Mouse (Mus musculus): ENCODE data around the gene Dock1.

Gene Dock1

DNA sequence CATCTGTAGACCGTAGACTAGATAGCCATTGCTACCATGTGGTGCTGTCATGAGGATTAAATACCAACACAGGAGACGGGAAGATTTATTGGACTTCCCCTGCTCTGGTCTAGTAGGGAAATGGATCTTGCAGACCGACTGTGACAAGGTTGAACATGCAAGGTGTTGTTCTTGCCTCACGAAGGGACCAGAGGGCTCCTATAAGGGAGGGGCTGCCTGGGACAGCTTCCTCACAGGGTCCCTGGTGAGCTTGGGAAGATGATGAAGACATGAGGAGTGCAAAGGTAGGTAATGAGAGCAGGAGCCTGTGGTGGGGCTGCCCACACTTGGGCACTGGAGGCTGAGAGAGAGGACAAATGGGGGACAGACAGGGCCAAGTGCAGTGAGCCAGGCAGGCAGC lies 25.0 kb downstream of the Dock1 start:
- DNase-seq (ENCODE audit: low spot score) = no peak

DNA sequence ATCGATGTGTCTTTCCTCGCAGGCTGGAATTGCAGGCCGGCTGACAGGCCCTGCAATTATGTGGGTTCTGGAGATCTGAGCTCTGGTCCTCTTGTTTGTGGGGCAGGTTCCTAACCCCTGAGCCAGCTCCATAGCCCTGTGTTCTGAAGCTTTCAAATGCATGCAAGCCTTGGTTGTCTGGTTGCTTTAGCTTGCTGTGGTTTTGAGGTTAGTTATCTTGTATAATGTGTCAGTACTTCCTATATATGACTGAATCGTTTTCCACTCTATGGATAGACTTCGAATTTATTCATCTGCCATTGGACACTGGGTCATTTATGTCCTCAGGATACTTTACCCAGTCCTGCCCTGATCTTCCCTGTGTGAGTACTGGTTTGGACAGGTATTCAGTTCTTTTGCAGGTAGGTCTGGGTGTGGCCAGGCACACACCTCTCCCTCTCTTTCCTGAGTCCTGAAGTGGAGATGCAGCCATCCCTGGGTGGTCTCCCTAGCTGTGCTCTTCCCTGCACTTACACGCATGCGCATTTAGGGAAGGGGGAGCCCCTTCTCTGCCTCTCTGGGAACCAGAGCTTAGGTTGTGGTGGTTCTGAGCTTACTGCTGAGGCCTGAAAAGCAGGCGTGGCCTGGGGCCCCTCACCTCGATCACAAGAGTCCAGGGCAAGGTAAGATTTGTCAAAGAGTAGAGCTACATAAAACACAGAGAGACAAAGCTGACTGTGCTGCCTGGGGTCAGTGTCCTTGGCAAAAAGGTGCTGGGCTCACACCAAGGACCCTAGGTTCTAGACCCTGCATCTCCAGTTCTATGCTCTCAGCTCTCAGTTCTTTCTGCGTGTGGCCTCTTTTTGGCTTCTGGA lies 25.9 kb downstream of the Dock1 start:
- DNase-seq (ENCODE audit: low spot score) = no peak

DNA sequence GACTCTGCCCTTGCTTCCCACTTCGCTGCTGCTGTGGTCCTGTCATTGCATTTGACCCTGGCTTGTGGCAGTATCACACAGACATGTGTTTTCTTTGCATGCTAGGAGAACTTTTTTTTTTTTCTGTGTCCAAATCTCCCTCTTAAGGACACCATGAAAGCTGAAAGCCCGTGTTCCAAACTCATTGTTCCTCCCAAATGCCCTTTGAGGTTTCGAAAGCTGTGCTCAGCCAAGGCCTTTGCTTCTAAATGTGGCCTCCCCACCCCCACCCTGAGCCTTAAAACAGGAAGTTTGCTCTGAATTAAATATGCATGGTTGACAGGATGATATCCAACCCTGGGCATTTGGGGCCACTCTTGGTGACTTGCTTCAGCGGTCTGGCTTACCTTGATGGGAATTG lies 27.0 kb downstream of the Dock1 start:
- DNase-seq (ENCODE audit: low spot score) = no peak

DNA sequence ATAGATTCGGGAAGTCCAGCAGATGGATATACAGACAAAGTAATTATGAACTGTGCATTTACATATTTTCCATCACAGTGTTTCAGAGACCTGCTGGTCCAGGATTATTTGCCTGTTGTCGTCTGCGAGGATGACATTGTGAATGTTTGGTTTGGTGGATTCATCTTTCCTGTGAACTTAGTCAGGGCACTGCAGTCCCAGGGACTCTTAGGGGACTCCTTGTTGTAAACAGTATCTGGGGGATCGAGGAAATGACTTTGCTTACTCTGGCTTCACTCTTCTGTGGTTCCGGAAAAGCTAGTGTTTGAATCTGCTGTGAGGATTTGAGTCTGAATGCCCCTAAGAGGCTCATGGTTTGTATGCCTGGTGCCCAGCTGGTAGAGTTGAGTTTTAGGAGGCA lies 27.8 kb downstream of the Dock1 start:
- no peak for DNase-seq (ENCODE audit: low spot score)

DNA sequence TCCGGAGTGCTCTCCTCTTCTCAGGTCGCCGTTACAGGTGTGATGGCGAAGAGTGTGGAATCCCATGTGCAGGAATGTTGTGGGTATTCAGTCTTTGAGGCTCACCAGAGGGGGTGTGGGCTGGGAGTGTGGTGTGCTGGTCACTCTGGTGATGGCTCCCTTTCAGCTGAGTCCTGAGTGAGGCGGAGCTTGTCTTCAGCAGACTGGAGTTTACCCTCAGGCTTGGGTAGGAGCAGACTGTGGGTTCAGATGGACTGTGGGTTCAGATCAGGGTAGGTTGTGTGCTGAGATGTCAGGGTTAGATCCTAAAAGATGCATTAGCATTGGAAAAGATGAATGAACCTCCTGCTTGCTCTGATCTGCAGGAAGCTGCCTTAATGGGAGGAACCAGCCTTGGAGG lies 29.5 kb downstream of the Dock1 start:
- no peak for DNase-seq (ENCODE audit: low spot score)

DNA sequence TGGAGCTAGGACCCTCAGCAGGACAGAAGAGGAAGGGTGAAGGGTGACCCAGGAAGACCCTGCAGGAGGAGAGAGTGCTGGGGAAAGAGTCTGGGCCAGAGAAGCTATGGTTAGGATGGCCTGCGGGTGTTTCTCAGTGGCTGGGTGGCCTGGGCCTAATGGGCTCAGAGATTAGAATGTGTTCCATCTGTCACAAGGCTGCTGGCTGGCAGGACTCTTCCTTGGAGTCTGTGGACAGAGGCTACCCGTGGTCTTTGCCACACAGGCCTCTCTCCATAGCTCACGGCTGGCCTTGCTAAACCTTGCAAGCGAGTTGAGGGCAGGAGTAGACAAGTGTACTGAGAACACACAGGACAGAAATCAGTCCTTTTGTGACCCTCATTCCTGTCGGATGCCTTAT lies 32.0 kb downstream of the Dock1 start:
- no peak for DNase-seq (ENCODE audit: low spot score)

DNA sequence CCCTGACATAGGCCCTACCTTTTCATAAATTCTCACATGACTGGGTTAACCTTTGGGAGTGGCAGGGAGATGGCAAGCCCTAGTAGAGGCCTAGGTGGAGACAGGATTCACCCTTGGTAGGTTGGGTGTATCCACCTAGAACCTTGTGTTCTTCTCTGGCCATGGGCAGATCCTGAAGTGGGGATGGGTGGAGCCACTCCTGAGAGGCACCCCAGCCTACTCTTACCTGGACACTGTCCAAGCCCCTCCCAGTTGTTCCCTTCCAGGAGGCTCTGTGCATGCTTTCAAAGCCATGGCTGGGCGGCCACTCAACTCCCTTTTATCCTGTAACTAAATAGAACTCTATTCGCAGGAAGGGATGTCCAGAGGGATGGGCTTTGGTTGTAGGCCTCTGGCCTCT lies 33.2 kb downstream of the Dock1 start:
- DNase-seq (ENCODE audit: low spot score) = peak; percentile 69

DNA sequence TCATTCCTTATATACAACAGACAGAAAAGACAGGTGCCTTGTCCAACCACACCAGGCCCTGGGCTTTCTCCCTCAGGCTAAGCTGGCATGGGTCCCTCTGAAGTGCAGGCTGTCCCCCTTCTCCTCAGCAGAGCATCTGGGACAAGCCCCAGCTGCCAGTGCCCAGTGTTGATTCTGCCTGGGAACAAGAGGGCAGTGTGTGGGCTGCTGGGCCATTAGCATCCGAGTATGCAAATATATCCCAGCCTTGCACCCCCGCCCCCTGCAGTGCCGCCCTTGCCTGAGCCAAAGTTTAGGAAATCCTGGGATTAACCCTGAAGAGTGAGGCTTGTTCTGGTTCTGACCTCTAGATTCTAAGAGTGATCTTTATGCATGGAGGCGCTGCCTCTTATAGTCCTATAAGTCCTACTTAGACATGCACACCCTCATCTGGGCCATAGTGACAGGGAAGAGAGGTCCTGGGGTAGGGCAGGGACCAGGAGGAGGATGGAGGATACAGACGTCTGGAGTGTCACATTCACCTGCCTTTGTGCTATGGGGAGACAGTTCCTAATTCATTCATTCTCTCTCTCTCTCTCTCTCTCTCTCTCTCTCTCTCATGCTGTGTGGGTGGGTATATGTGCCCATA lies 38.9 kb downstream of the Dock1 start:
- DNase-seq (ENCODE audit: low spot score) = no peak

DNA sequence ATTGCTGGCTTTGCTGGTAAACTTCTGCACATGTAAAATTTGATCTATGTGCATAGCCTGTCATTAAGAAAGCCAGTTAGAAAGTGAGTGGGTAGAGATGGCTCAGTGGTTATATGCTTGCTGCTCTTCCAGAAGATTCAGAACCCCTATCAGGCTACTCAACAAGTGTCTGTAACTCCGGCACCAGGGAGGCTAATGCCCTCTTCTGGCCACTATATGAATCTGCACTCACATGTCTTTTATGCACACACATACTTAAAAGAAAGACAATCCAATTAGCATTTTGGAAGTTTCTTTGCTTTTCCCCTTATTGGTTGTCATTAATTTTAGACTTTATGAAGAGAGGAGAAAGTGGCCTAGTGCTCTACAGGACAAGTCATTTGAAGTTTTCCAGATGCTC lies 41.1 kb downstream of the Dock1 start:
- no peak for DNase-seq (ENCODE audit: low spot score)

DNA sequence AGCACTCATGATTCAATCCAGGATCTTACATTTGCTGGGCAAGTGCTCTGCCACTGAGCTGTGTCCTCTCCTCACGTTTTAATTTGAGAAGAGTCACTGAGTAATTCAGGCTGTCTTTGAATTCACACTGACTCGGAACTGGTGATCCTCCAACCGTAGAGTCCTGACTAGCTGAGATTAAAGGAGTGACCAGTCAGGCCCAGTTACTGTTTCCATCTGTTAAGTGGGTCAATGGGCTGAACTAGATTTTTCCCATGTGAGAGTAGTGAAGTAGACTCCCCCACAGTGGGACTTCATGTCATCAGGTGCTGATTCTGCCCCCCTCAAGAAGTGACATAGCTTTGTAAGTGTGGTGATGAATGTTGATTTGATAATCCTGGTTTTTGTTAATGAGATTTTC lies 49.0 kb downstream of the Dock1 start:
- no peak for DNase-seq (ENCODE audit: low spot score)

DNA sequence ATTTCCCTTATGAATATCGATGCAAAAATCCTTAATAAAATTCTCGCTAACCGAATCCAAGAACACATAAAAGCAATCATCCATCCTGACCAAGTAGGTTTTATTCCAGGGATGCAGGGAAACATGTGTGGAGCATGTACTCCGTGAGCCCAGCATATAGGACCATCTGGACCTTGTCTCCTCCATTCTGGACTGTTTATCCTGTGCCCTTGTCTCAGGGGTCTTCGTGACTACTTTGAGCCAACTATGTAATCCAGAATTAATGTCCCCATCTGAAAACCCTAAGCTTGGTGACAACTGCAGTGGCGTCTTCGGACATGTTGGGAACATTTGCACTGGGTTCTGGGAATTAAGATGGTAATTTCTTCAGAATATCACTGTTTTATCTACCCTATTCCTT lies 51.9 kb downstream of the Dock1 start:
- DNase-seq (ENCODE audit: low spot score) = no peak

DNA sequence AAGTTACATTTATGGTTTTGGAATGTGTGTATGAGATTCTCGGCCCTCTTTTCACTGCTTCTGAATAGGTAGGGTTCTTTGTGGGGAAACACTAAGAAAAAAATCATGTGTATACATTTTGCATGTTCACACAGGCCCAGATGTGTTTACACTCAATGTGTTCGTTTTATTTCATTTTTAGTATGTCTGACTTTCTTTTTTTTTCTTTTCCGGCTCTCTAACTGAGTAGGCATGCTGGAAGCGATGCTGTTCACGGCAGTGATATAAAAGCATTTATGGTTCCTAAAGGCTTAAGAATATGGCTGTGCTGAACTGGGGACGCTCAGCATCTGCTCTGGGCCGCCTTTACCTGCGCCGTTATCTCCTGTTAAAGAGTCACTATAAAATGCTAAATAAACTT lies 52.5 kb downstream of the Dock1 start:
- no peak for DNase-seq (ENCODE audit: low spot score)

DNA sequence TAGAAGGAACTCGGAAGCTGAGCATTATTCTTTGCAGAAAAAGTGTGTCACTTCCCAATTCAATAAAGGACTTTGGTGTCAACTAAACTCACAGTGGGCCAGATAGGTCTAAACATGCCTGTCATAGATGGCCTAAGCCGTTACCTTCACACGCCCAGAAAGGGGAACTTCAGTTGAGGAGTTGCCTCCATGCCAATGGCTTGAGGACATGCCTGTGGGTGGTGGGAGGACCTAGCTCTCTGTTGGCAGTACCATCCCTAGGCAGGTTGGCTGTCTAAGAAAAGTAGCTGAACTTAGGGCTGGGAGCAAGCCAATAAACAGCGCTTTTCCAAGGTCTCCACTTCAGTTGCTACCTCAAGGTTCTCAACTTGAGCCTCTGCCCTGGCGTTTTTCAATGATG lies 53.1 kb downstream of the Dock1 start:
- no peak for DNase-seq (ENCODE audit: low spot score)

DNA sequence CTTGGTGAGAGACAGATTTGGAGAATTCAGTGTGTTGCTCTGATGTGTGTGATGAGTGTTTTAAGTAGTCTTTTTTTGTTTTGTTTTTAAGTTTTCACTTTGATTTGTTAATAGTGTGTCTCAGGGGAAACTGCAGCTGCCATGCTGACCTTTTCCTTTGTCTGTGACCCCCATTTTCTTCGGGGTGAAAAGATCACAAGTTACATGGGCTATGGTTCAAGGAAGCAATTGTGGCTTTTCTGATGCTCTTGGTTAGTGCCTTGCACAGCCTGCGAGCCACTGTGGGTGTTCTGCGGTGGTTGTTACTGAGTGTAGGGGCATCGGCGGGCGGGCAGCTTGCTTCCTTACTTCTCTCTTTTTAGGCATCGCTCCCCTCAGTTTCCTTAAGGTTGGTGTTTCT lies 54.4 kb downstream of the Dock1 start:
- no peak for DNase-seq (ENCODE audit: low spot score)

DNA sequence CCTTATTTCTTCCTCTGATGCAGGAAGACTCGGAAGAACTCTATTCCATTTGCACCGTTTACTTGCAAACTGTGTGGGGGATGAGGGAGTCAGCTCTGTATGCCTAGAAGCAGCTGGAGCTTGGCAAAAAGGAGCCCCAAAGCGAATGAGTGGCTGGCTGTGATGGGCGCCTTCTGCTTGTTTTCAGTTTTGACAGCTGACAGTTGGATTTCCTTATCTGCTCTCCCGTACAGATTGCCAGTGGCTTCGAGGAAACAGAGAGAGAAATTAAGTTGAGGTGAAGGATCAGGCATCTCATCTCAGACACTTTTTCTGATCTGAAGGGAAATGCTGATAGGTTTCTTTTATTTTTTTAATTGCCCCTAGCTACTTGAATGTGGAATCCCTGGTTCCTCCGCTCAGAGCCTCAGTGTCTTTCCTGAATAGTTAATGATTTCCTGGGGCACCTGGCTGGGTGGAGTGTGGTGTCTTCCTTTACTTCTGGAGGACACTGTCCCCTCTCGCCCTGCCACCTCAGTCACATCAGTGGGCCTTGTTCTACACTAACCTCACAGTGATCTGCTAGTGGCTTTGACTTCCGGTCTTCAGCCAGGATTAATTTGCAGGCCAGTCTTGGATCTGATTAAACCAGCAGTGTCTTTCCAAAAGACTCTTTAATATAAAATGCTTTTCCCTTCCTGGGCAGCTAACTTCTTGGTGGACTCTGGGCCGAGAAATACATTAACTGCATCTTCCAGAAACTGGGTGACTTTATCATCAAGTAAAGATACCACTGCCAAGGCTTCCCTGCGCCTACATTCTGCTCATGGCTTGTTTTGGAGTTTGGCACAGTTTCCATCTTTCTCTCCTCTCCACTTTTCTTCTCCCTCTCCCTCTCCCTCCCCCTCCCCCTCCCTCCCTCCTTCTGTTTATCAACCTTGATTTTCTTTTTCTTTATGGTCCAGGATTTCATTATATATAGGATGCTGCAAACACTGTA lies 55.4 kb downstream of the Dock1 start:
- DNase-seq (ENCODE audit: low spot score) = no peak

DNA sequence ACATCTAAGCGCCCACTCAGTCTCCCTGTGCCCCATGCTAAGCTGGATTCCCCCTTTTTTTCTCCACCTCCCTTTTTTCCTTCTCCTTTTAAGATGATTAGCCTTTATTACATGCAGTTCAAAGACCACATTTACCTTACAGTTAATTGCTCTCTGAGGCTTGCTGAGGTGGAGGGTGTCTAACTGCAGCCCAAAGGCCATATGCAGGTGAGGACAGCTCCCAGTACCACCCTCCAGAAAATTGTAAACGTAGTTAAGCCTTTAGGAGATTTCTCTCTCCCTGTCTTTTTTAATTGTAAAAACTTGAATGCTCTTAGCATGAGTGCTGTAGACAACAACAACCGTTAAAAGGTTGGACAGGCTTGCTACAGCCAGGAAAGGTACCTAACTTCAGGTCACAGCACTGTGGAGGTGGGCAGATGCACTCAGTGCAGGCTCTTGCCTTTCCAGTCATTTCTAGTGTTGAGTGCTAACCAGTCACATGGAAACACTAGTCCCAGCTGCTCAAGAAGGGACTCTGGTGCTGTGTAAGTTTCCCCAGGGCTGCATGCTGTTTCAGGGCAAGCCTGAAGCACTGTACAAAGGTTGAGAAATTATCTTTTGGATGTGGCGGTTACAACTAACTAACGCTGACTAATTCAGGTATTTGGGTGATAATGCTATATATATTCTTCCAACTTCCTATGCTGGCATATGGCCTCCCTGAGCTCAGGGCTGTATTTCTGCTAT lies 56.2 kb downstream of the Dock1 start:
- no peak for DNase-seq (ENCODE audit: low spot score)

DNA sequence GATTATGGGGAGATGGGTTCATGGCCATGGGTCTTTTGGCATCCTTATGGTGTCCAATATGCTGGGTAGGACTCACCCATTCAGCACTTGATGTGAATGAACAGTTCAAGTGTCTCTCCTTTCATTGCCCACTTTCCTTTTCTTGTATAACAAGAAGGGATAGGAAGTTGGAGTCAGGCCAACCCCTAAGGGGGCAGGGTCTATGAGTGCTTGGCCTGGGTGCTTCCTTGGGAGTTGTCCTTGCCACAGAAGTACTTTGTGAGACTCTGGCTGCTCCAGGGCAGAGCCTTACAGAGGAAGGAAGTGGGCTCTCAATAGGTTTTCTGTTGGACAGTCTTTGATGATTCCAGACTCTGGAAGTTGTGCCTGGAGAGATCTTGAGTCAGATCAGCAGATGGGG lies 58.9 kb downstream of the Dock1 start:
- no peak for DNase-seq (ENCODE audit: low spot score)

DNA sequence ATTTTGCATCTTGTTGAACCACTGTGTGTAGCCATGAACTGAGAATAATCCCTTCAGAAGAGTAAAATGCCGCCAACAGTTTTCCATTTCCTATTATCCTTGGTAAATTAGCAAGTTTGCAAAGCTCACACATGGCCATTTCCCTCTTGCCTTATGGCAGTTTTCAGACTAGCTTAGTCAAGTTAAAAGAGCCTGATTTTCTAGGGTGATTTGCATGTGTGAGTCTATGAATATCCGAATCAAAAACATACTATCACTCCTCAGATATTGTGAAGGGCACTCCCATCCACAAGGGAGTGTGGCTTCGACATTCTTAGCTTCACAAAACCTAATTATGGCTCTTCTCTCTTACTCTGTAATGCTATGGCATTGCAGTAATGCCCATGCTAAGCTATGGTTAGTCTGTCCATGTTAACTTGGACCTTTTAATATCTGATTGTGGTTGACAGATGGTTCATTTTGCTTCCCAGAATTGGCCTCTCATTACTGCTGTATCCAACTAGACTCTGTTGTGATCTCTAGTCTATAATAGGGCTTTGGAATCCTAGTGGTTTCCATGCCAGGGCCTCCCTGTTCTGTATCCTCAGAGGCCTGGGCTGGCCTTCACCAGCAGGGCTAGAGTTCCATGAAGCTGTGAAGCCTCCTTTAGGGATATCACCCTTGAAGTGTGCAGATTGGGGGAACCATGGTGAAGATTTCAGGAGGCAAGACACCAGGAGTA lies 60.1 kb downstream of the Dock1 start:
- no peak for DNase-seq (ENCODE audit: low spot score)

DNA sequence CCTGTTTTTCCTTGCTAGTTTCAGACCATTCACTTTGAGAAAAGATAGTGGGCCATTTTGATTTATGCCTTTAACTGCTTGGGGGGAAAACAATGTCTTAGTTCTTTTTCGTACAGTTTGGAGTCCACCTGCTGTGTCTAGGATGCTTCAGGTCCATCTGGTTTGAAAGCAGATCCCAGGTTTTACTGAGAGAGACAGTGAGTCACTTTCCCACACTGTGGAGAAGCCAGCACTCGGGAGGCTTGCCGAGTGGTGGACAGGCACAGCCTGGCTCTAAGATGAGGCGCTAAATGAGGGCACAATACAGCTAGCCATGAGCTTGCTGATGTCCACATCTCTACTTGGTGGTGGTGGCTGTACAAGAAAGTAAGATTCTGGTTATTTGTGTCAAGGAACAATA lies 76.6 kb downstream of the Dock1 start:
- DNase-seq (ENCODE audit: low spot score) = no peak

DNA sequence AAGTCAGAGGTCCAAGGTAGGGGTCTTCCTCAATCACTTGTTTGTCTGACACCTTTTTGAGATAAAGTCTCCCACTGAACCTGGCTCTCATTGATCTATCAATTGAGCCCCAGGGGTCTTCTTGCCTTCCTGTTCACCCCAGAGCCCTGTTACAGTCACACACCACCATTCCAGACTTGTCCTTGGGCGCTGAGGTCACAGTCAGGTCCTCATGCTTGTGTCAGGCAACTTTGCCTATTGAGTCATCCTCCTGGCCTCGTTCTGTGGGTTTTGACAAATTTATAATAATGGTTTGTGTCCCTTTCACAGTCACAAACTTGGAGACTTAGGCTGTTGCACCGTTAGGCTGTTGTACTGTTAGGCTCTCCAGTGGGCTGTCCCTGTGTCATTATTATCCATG lies 77.9 kb downstream of the Dock1 start:
- no peak for DNase-seq (ENCODE audit: low spot score)

DNA sequence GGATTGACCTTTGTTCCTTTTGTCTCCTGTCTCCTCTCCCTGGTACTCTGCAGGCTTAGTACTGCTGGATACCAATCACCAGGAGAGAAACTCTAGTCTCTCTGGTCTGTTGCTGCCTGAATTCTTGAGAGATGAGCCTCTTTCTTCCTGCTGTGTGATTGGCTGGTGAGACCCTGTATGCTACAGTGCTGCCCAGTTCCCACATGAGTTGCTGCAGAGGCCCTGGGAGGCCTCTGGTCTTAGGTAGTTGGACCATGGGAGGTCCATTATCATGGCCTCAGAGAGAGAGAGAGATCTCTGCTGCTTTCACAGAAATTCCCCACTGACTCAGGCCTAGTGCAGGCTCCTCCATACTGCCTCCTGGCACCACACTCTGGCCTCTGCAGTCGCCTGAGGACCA lies 79.2 kb downstream of the Dock1 start:
- no peak for DNase-seq (ENCODE audit: low spot score)
